Mouse (Mus musculus): ENCODE results near the gene Garnl3.

DNA sequence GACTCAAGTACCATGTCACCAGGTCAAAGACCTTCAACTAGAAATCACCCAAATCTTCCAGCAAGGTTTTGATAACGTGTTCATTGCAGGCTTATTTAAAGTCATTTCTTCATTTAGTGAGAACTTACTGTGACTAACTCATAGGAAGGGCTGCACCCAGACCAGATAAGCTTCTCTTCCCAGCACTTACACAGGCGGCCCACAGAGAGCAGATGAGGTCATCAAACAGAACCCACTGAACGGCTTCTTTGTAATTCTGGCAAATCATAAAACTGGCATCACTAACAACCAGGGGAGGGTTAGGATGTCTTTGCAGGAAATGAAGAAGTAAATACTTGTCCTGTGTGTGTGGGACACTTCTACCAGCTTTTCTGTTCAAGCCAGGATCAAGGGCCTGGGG, 84.1 kb downstream of the Garnl3 start:
- no peak for TF ChIP-seq POLR2A (IDR thresholded peaks at IDR 0.05; ENCODE audit: control insufficient read depth, low read depth, low read length)
- TF ChIP-seq CTCF (IDR thresholded peaks at IDR 0.05; ENCODE audit: control insufficient read depth, insufficient read depth, insufficient replicate concordance, low read depth, low read length), result no peak
